Mouse (Mus musculus): ENCODE results near the gene Mdm2. TPM values are rescaled to one million over a fixed set of nuclear protein-coding genes. Genes with fewer than 3 reads are reported as not detected.

The Mdm2 gene
- polyA plus RNA-seq, 2 experiments, result 32.9 to 59.9 TPM

- no peak for TF ChIP-seq POLR2A (IDR thresholded peaks at IDR 0.05; ENCODE audit: borderline replicate concordance, extremely low read depth, insufficient read depth, insufficient read length)
- no peak overlapping the region for H3K4me2 ChIP-seq (replicated peaks; ENCODE audit: low read depth, low read length, severe bottlenecking)
- H3K4me3 ChIP-seq (replicated peaks; ENCODE audit: low read length), result no peak overlapping the region
- DNase-seq (ENCODE audit: low spot score), result no peak
- H3K27me3 ChIP-seq (ENCODE audit: control insufficient read depth, insufficient read depth, low read length), result no peaks in the 10 kb centered on the region
- WGBS, result 91% methylated on average over 9 of the region's 9 CpGs
- H3K9ac ChIP-seq (ENCODE audit: low read depth, low read length, severe bottlenecking), result no peak overlapping the region
- no peaks in the 10 kb centered on the region for H3K36me3 ChIP-seq (ENCODE audit: control insufficient read depth, insufficient read depth, low read length)
- H3K27ac ChIP-seq (replicated peaks; ENCODE audit: low read depth, low read length), result no peak overlapping the region
- no peaks in the 10 kb centered on the region for H3K9me3 ChIP-seq (ENCODE audit: control insufficient read depth, low read length)
- peaks cover 35% of the 10 kb centered on the region for H3K4me1 ChIP-seq (ENCODE audit: control insufficient read depth, insufficient read depth, low read length)
- ATAC-seq (ENCODE audit: low FRiP score, low read depth), result no peak
Measured at GRCm38 (mm10) chr10:117666947-117667630, 43.5 kb downstream of the Mdm2 start.

GRCm38 (mm10) chr10:117666361-117666760 lies 44.2 kb downstream of the Mdm2 start:
- no peak for ATAC-seq (ENCODE audit: low FRiP score, low read depth)
- Histone ChIP-seq H3K9me3 (ENCODE audit: control insufficient read depth, low read length) (no peaks in the 10 kb centered on the region), H3K36me3 (ENCODE audit: control insufficient read depth, insufficient read depth, low read length) (no peaks in the 10 kb centered on the region), H3K27ac (replicated peaks; ENCODE audit: low read depth, low read length) (no peak overlapping the region), H3K9ac (ENCODE audit: low read depth, low read length, severe bottlenecking) (no peak overlapping the region), H3K4me2 (replicated peaks; ENCODE audit: low read depth, low read length, severe bottlenecking) (no peak overlapping the region), H3K4me1 (ENCODE audit: control insufficient read depth, insufficient read depth, low read length) (peaks cover 35% of the 10 kb centered on the region), H3K27me3 (ENCODE audit: control insufficient read depth, insufficient read depth, low read length) (no peaks in the 10 kb centered on the region), H3K4me3 (replicated peaks; ENCODE audit: low read length) (no peak overlapping the region)
- no peak for DNase-seq (ENCODE audit: low spot score)
- no peak for TF ChIP-seq POLR2A (IDR thresholded peaks at IDR 0.05; ENCODE audit: borderline replicate concordance, extremely low read depth, insufficient read depth, insufficient read length)
- WGBS, result 89% methylated on average over 3 of the region's 3 CpGs

GRCm38 (mm10) chr10:117665376-117666275 lies 44.9 kb downstream of the Mdm2 start:
- no peak for TF ChIP-seq POLR2A (IDR thresholded peaks at IDR 0.05; ENCODE audit: borderline replicate concordance, extremely low read depth, insufficient read depth, insufficient read length)
- ATAC-seq (ENCODE audit: low FRiP score, low read depth) (no peak), DNase-seq (ENCODE audit: low spot score) (no peak)
- H3K27ac ChIP-seq (replicated peaks; ENCODE audit: low read depth, low read length), result no peak overlapping the region
- no peaks in the 10 kb centered on the region for H3K27me3 ChIP-seq (ENCODE audit: control insufficient read depth, insufficient read depth, low read length)
- no peaks in the 10 kb centered on the region for H3K9me3 ChIP-seq (ENCODE audit: control insufficient read depth, low read length)
- no peak overlapping the region for H3K4me3 ChIP-seq (replicated peaks; ENCODE audit: low read length)
- no peaks in the 10 kb centered on the region for H3K36me3 ChIP-seq (ENCODE audit: control insufficient read depth, insufficient read depth, low read length)
- H3K4me1 ChIP-seq (ENCODE audit: control insufficient read depth, insufficient read depth, low read length), result peaks cover 35% of the 10 kb centered on the region
- no peak overlapping the region for H3K4me2 ChIP-seq (replicated peaks; ENCODE audit: low read depth, low read length, severe bottlenecking)
- WGBS, result 70% methylated on average over 9 of the region's 9 CpGs
- no peak overlapping the region for H3K9ac ChIP-seq (ENCODE audit: low read depth, low read length, severe bottlenecking)

- Histone ChIP-seq H3K4me1 (ENCODE audit: control insufficient read depth, insufficient read depth, low read length) (peaks cover 27% of the 10 kb centered on the region), H3K27ac (replicated peaks; ENCODE audit: low read depth, low read length) (no peak overlapping the region), H3K27me3 (ENCODE audit: control insufficient read depth, insufficient read depth, low read length) (no peaks in the 10 kb centered on the region), H3K9ac (ENCODE audit: low read depth, low read length, severe bottlenecking) (no peak overlapping the region), H3K4me3 (replicated peaks; ENCODE audit: low read length) (no peak overlapping the region), H3K4me2 (replicated peaks; ENCODE audit: low read depth, low read length, severe bottlenecking) (no peak overlapping the region), H3K36me3 (ENCODE audit: control insufficient read depth, insufficient read depth, low read length) (no peaks in the 10 kb centered on the region), H3K9me3 (ENCODE audit: control insufficient read depth, low read length) (no peaks in the 10 kb centered on the region)
- no peak for TF ChIP-seq POLR2A (IDR thresholded peaks at IDR 0.05; ENCODE audit: borderline replicate concordance, extremely low read depth, insufficient read depth, insufficient read length)
- ATAC-seq (ENCODE audit: low FRiP score, low read depth) (no peak), DNase-seq (ENCODE audit: low spot score) (no peak)
Measured at GRCm38 (mm10) chr10:117664926-117665209, 45.7 kb downstream of the Mdm2 start.

- no peaks in the 10 kb centered on the region for H3K27me3 ChIP-seq (ENCODE audit: control insufficient read depth, insufficient read depth, low read length)
- no peak overlapping the region; the same call in 1 of the 2 replicates for H3K4me3 ChIP-seq (replicated peaks; ENCODE audit: low read length)
- no peaks in the 10 kb centered on the region for H3K9me3 ChIP-seq (ENCODE audit: control insufficient read depth, low read length)
- no peaks in the 10 kb centered on the region for H3K36me3 ChIP-seq (ENCODE audit: control insufficient read depth, insufficient read depth, low read length)
- H3K9ac ChIP-seq (ENCODE audit: low read depth, low read length, severe bottlenecking), result no peak overlapping the region
- H3K27ac ChIP-seq (replicated peaks; ENCODE audit: low read depth, low read length), result no peak overlapping the region
- peak overlapping the region; percentile 35 for H3K4me2 ChIP-seq (replicated peaks; ENCODE audit: low read depth, low read length, severe bottlenecking)
- DNase-seq (ENCODE audit: low spot score) (no peak), ATAC-seq (ENCODE audit: low FRiP score, low read depth) (no peak)
- H3K4me1 ChIP-seq (ENCODE audit: control insufficient read depth, insufficient read depth, low read length), result peaks cover 22% of the 10 kb centered on the region
- no peak for TF ChIP-seq POLR2A (IDR thresholded peaks at IDR 0.05; ENCODE audit: borderline replicate concordance, extremely low read depth, insufficient read depth, insufficient read length)
- 47% methylated on average over 14 of the region's 14 CpGs for WGBS
Measured at GRCm38 (mm10) chr10:117664208-117664925, 46.2 kb downstream of the Mdm2 start.

Data from limb, embryonic 14.5 days (tissue).